Mouse (Mus musculus) embryonic facial prominence, embryonic 11.5 days (tissue): Measurements from ENCODE around the gene Lama2. TPM values are rescaled to one million over a fixed set of nuclear protein-coding genes. Genes with fewer than 3 reads are reported as not detected.

Experiments used
- ATAC-seq: fragments of 200-750 bp; cut with Nextera tagmentation; replicated peaks from 2 replicates; pipeline ENCODE4 v1.8.0; 2017; ENCODE audit warnings: low read depth; ENCODE audit not compliant: insufficient number of reproducible peaks, low FRiP score, low TSS enrichment
- DNase-seq: peaks from one replicate; pipeline ENCODE4 v3.0.0-alpha.2; 2015; ENCODE audit warnings: low spot score
- H3K27ac ChIP-seq: fragments of 300-500 bp; sonication (generic); replicated peaks from 2 replicates; pipeline ENCODE4 v1.5.1; 2014; ENCODE audit warnings: mild to moderate bottlenecking, low read depth, low read length, control low read depth
- H3K27me3 ChIP-seq: fragments of 300-500 bp; sonication (generic); 2 replicates; pipeline ENCODE4 v1.6.1; 2014; ENCODE audit warnings: mild to moderate bottlenecking, low read length, moderate library complexity, mixed read lengths; ENCODE audit not compliant: control insufficient read depth, insufficient read depth
- H3K36me3 ChIP-seq: fragments of 300-500 bp; sonication (generic); replicated peaks from 2 replicates; pipeline ENCODE4 v1.6.1; 2014; ENCODE audit warnings: low read depth, mild to moderate bottlenecking, low read length, moderate library complexity, mixed read lengths; ENCODE audit not compliant: control insufficient read depth, insufficient read depth
- H3K4me1 ChIP-seq: fragments of 300-500 bp; sonication (generic); 2 replicates; pipeline ENCODE4 v1.6.1; 2014; ENCODE audit warnings: low read length, mixed read lengths; ENCODE audit not compliant: control insufficient read depth, insufficient read depth
- H3K4me2 ChIP-seq: fragments of 300-500 bp; sonication (generic); 2 replicates; pipeline ENCODE4 v1.6.1; 2014; ENCODE audit warnings: low read depth, mild to moderate bottlenecking, control low read depth, low read length, moderate library complexity
- H3K4me3 ChIP-seq: fragments of 300-500 bp; sonication (generic); 2 replicates; pipeline ENCODE4 v1.5.1; 2014; ENCODE audit warnings: low read depth, low read length, control low read depth
- H3K9ac ChIP-seq: fragments of 300-500 bp; sonication (generic); replicated peaks from 2 replicates; pipeline ENCODE4 v1.6.1; 2014; ENCODE audit warnings: mild to moderate bottlenecking, control low read depth, low read length
- H3K9me3 ChIP-seq: fragments of 300-500 bp; sonication (generic); replicated peaks from 2 replicates; pipeline ENCODE4 v1.6.1; 2016; ENCODE audit warnings: mild to moderate bottlenecking, low read length, inconsistent platforms, mixed read lengths; ENCODE audit not compliant: control insufficient read depth
- WGBS: fragments of 180-500 bp; shearing (Covaris S2); extraction: QIAGEN DNeasy Blood & Tissue Kit; methylation state at CpG from one replicate; pipeline ENCODE4 v1.1.7; 2014; 5-methylcytosine and 5-hydroxymethylcytosine counted together
- polyA plus RNA-seq: library from polyadenylated mRNA; unstranded; fragments of >200 nt; fragmentation: Nextera tagmentation; extraction: Ambion mirVana; gene quantifications from 2 replicates; pipeline ENCODE4 v1.2.1, GENCODE M21; 2014

Lama2 gene
- polyA plus RNA-seq, 1 experiment from 2014 or later: 12.1 TPM

GRCm38 (mm10) chr10:27475540-27475939 is 144.0 kb downstream of the Lama2 start:
- no peak overlapping the region for H3K4me2 ChIP-seq
- H3K4me3 ChIP-seq: no peak overlapping the region
- no peaks in the 10 kb centered on the region for H3K27me3 ChIP-seq
- H3K36me3 ChIP-seq: no peaks in the 10 kb centered on the region
- H3K27ac ChIP-seq: no peak overlapping the region
- ATAC-seq: no peak
- WGBS: 29% methylated on average over 3 of the region's 3 CpGs
- H3K4me1 ChIP-seq: no peaks in the 10 kb centered on the region
- H3K9me3 ChIP-seq: no peaks in the 10 kb centered on the region
- no peak overlapping the region for H3K9ac ChIP-seq
- peak; percentile 33 for DNase-seq

- no peak overlapping the region for H3K4me3 ChIP-seq
- ATAC-seq: no peak
- no peak overlapping the region for H3K9ac ChIP-seq
- H3K4me1 ChIP-seq: no peaks in the 10 kb centered on the region
- H3K36me3 ChIP-seq: no peaks in the 10 kb centered on the region
- no peak overlapping the region for H3K4me2 ChIP-seq
- H3K27ac ChIP-seq: no peak overlapping the region
- 80% methylated on average over 1 of the region's 1 CpGs for WGBS
- H3K27me3 ChIP-seq: no peaks in the 10 kb centered on the region
- DNase-seq: no peak
- no peaks in the 10 kb centered on the region for H3K9me3 ChIP-seq
These were observed 151.3 kb downstream of the Lama2 start for GRCm38 (mm10) chr10:27468274-27468673.

- no peak for ATAC-seq
- H3K4me1 ChIP-seq: no peaks in the 10 kb centered on the region
- H3K9me3 ChIP-seq: no peaks in the 10 kb centered on the region
- DNase-seq: peak; percentile 2
- no peak overlapping the region for H3K9ac ChIP-seq
- no peak overlapping the region for H3K4me3 ChIP-seq
- H3K27ac ChIP-seq: no peak overlapping the region
- H3K36me3 ChIP-seq: no peaks in the 10 kb centered on the region
- no peaks in the 10 kb centered on the region for H3K27me3 ChIP-seq
- WGBS: 80% methylated on average over 5 of the region's 5 CpGs
- no peak overlapping the region for H3K4me2 ChIP-seq
These were observed 205.7 kb downstream of the Lama2 start for GRCm38 (mm10) chr10:27413583-27414465.

DNA sequence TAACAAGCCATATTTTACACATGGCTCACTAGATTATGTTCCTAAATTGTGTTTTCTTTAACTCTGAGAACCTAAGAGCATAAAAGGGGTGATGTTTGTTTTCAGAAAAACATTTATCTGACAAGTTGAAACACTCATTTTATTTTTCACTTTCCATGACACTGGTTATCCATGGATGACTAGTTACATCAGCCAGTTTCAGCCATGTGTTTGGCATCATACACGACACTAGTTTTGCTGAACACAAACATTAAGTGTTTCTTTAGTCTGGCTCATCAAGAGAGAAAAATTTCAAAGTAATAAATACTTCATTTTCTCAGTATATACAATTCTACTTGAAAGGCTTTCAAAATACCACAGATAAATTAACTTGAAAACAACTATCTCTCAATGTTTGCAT is 228.8 kb downstream of the Lama2 start:
- no peaks in the 10 kb centered on the region for H3K9me3 ChIP-seq

DNA sequence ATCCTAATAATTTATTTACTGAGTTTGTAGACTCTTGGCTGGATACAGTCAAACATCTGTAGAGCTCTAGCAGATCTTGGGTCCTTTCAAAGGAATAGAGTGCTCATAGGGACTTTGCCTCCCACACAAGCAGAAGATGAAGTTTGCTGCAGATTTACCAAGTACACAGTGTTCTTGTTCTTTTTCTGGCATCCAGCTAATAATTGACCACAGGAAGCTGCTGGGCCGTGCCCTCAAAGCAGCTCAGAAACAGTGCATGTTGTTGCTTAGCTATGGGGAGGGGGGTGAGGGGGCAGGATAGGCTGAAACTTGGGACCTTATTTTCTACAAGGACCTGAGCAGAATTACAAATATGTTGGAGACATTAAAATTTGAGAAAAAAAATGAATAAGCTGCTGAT is 232.0 kb downstream of the Lama2 start:
- H3K9ac ChIP-seq: no peak overlapping the region
- no peaks in the 10 kb centered on the region for H3K36me3 ChIP-seq
- no peak overlapping the region for H3K4me3 ChIP-seq
- ATAC-seq (no peak), DNase-seq (no peak)
- no peaks in the 10 kb centered on the region for H3K27me3 ChIP-seq
- H3K9me3 ChIP-seq: no peaks in the 10 kb centered on the region
- H3K27ac ChIP-seq: no peak overlapping the region
- H3K4me2 ChIP-seq: no peak overlapping the region
- 31% methylated on average over 1 of the region's 1 CpGs for WGBS
- H3K4me1 ChIP-seq: no peaks in the 10 kb centered on the region

More for the DNA sequence above, 228.8 kb downstream of the Lama2 start:
- 81% methylated on average over 1 of the region's 1 CpGs for WGBS
- Histone ChIP-seq H3K4me1 (no peaks in the 10 kb centered on the region), H3K36me3 (no peaks in the 10 kb centered on the region), H3K27ac (no peak overlapping the region), H3K4me3 (no peak overlapping the region), H3K9ac (no peak overlapping the region), H3K4me2 (no peak overlapping the region), H3K27me3 (no peaks in the 10 kb centered on the region)
- DNase-seq (no peak), ATAC-seq (no peak)

DNA sequence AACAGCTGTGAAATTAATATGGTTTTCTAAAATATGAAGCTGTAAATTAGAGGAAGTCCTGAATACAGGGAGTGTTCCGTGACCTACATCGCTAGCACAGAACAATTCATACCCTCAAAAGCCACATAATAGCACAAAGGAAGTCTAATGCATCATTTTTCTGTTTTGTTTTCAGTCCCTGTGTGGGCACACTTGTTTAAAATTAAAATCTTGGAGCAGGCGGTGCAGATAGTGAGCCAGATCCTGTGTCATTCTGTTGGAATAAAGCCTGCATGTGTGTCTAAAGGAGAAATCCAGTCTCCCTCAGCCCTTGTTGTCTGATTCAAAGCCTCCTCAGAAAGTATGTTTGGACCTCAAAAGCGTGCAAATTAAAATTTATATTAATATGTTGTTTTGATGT is 234.9 kb downstream of the Lama2 start:
- WGBS: 85% methylated on average over 4 of the region's 4 CpGs
- no peak for ATAC-seq

DNA sequence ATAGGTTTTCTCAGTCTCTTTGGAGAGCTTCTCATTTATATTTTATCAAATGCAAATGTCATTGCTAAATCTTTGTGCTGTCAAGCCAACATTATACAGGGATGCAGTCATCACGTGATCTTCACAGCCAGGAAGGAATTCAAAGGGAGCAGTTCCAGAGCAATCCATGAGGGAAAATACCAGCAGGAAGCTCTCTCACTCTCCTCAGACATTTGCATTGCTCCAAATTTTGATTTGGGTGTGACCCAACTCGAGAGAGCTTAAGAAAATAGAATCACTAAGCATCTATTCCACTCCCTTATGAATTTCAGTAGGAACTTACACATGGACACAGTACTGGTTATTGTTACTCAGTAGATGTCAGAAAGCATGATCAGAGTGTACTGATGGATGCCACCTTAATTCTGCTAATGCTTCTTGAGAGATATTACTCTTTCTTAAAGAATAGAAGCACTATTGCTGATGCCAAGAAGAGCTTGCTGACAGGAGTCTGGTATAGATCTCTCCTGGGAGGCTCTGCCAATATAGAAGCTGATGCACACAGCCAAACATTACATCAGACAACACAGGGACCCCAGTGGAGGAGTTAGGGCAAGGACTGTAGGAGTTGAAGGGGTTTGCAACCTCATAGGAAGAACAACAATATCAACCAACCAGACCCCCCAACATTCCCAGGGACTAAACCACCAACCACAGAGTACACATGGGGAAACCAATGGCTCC is 236.5 kb downstream of the Lama2 start:
- no peak overlapping the region for H3K27ac ChIP-seq
- DNase-seq (no peak), ATAC-seq (no peak)
- no peaks in the 10 kb centered on the region for H3K27me3 ChIP-seq
- H3K9ac ChIP-seq: no peak overlapping the region
- H3K36me3 ChIP-seq: no peaks in the 10 kb centered on the region
- H3K4me3 ChIP-seq: no peak overlapping the region
- H3K9me3 ChIP-seq: no peaks in the 10 kb centered on the region
- WGBS: 78% methylated on average over 2 of the region's 2 CpGs
- no peak overlapping the region for H3K4me2 ChIP-seq
- H3K4me1 ChIP-seq: no peaks in the 10 kb centered on the region

More for the DNA sequence above, 234.9 kb downstream of the Lama2 start:
- DNase-seq: no peak
- no peaks in the 10 kb centered on the region for H3K36me3 ChIP-seq
- no peak overlapping the region for H3K9ac ChIP-seq
- H3K27me3 ChIP-seq: no peaks in the 10 kb centered on the region
- no peak overlapping the region for H3K4me2 ChIP-seq
- no peaks in the 10 kb centered on the region for H3K4me1 ChIP-seq
- no peak overlapping the region for H3K27ac ChIP-seq
- no peaks in the 10 kb centered on the region for H3K9me3 ChIP-seq
- no peak overlapping the region for H3K4me3 ChIP-seq

DNA sequence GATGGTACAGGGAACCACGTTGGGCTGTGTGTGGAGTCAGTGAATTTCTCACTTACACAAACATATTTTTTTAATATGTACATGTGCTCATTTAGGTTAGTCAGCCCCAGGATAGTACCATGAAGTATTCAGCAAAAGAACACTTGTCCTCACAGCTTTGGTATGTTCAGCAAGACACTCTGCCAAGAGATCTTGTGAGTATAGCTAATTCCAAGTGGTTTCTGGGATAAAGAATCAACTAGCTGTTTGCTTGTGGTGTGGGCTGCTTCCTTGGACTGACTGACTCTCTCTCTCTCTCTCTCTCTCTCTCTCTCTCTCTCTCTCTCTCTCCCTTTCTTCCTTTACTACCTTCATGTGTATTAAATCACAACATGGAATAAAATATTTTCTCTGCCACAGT is 241.3 kb downstream of the Lama2 start:
- Histone ChIP-seq H3K4me2 (no peak overlapping the region), H3K27ac (no peak overlapping the region), H3K9ac (no peak overlapping the region), H3K9me3 (no peaks in the 10 kb centered on the region), H3K27me3 (no peaks in the 10 kb centered on the region), H3K36me3 (no peaks in the 10 kb centered on the region), H3K4me3 (no peak overlapping the region), H3K4me1 (no peaks in the 10 kb centered on the region)
- ATAC-seq: no peak
- DNase-seq: no peak
- WGBS: 40% methylated on average over 1 of the region's 1 CpGs
